8 mouse cellular contexts compared by ENCODE assay signal in genomic region chr2:166324439-166324838, GRCm38 (mm10).
DNase-seq lines count a peak whose midpoint lies in the region; ATAC-seq lines count a peak whose summit lies in the region.

No protein-coding gene starts in this region.

- no peak for ATAC-seq in CD4-positive, CD25-positive, alpha-beta regulatory T cell, adult 4 months

- intact Hi-C loops in heart, postnatal 10 days (cut with DNase I), result no loop called here

- DNase-seq in cerebellum, postnatal 10 days, result peak; percentile 63 to 66
- DNase-seq in cerebellum, adult 9-11 months, result no peak
- DNase-seq in 3T3-L1 (ENCODE audit: low read depth, low spot score), result peak; percentile 40
- peak; percentile 65 to 66 for DNase-seq in heart, postnatal 10 days
- peak; percentile 90 to 91 for DNase-seq in kidney, postnatal 25 days
- DNase-seq in retina, adult 2 months (ENCODE audit: low read depth, low spot score), result peak; percentile 34
- DNase-seq in cerebellum, adult 11-12 months, result no peak

Comparison
In these comparisons a context has a peak if more than half of its experiments do, and no peak if none do; other contexts are left out.
1. DNase-seq: peak in cerebellum, postnatal 10 days (2 of 2), 3T3-L1 (single experiment), heart, postnatal 10 days (2 of 2), kidney, postnatal 25 days (2 of 2) and retina, adult 2 months (single experiment); none in cerebellum, adult 9-11 months (single experiment) and cerebellum, adult 11-12 months (single experiment).